Mouse (Mus musculus) brain, embryonic 14.5 days (tissue): Measurements from ENCODE around the gene Pglyrp1.

ENCODE experiments used
- CTCF ChIP-seq: fragments of 200-500 bp; IDR thresholded peaks from 2 replicates; pipeline ENCODE4 v1.5.1; 2012; ENCODE audit warnings: inconsistent platforms, mild to moderate bottlenecking, moderate library complexity, borderline replicate concordance; ENCODE audit not compliant: insufficient read depth, insufficient read length; ENCODE audit errors: extremely low read depth
- POLR2A ChIP-seq: fragments of 200-500 bp; IDR thresholded peaks from 2 replicates; pipeline ENCODE4 v1.6.1; 2012; ENCODE audit warnings: mild to moderate bottlenecking, inconsistent platforms, borderline replicate concordance; ENCODE audit not compliant: poor library complexity, insufficient read depth, insufficient read length, severe bottlenecking; ENCODE audit errors: extremely low read depth

DNA sequence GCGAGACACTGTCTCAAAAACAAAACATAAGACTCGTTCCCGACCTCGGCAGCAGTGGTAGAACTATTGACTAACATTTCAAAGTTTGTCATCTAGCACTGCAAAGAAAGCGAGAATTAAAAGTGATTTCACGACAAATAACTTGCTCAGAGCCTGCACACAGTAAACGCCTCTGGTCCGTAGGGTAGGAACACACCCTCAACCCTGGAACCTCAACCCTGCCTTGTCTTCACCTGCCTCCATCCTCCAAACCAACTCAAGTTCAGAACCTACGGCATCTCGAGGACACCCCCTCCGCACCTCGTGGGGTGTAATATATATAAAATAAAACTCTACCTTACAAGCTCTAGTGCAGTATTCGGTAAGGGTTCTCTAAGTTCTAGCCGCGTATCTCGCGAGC lies 38.7 kb downstream of the Pglyrp1 start:
- TF ChIP-seq CTCF (no peak), POLR2A (no peak)
